Mouse (Mus musculus): ENCODE results near the gene Kcnn4. TPM values are rescaled to one million over a fixed set of nuclear protein-coding genes. Genes with fewer than 3 reads are reported as not detected.
"Not testable (repeated sequence)": the region's sequence is repeated elsewhere in the genome, so short reads cannot be mapped to it uniquely, and the experiment has no call there.

The Kcnn4 gene
- polyA plus RNA-seq, 1 experiment from 2014 or later = 4.0 TPM

DNA sequence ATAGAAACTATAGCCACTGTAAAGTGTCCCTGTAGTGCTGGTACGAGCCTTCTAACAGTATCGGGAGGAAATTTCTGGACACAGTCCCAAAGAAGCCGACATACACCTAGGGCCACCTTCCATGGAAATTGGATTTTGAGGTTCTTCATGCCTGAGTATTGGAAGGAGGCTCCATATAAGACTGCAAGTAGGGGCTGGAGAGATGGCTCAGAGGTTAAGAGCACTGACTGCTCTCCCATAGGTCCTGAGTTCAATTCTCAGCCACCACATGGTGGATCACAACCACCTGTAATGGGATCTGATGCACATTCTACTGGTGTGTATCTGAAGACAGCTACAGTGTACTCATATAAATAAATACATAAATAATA is 30.0 kb downstream of the Kcnn4 start:
- Histone ChIP-seq H3K9me3 (replicated peaks) (no peaks in the 10 kb centered on the region), H3K27me3 (ENCODE audit: low read depth, poor library complexity, severe bottlenecking) (no peaks in the 10 kb centered on the region), H3K36me3 (peaks cover 36% of the 10 kb centered on the region), H3K4me3 (peak overlapping the region; percentile 72), H3K4me1 (peaks cover 13% of the 10 kb centered on the region), H3K27ac (peak overlapping the region; percentile 94)
- 19% methylated on average over 3 of the region's 3 CpGs for WGBS
- DNase-seq (ENCODE audit: low spot score) = no peak

DNA sequence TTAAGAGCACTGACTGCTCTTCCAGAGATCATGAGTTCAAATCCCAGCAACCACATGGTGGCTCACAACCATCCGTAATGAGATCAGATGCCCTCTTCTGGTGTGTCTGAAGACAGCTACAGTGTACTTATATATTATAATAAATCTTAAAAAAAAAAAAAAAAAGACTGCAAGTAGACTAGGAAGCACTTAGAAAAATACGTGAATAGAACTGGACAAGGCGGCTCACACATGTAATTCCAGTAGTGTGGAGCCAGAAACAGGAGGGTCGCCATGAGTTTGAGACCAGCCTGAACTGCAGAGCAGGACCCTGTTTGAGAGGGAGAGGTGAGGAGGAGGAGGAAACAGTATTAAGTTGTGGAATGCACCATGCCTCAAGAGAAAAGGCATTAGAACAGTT is 30.4 kb downstream of the Kcnn4 start:
- not testable (repeated sequence) for H3K27me3 ChIP-seq (ENCODE audit: low read depth, poor library complexity, severe bottlenecking); H3K9me3 ChIP-seq (replicated peaks); H3K4me3 ChIP-seq; DNase-seq (ENCODE audit: low spot score); H3K27ac ChIP-seq; H3K4me1 ChIP-seq
- WGBS = 94% methylated on average over 4 of the region's 4 CpGs
- peaks cover 41% of the 10 kb centered on the region for H3K36me3 ChIP-seq

DNA sequence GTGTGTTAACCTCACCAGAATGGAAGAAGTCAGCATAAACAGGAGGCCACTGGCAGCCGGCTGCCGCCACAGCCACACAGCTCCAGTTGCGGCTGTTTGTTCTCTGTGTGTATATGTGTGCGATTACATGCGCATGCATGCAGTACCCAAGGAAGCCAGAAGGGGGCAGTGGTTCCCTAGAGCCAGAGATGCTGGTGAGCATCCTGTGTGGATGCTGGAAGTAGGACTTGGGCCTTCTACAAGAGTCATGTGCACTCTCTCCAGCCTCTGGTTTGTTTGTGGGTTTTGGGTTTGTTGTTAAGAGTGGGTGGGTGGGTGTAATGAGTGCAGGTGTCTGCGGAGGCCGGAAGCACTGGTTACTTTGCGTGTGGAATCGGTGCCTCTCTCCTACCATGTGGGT is 32.8 kb downstream of the Kcnn4 start:
- Histone ChIP-seq H3K27me3 (ENCODE audit: low read depth, poor library complexity, severe bottlenecking) (no peaks in the 10 kb centered on the region), H3K36me3 (peaks cover 62% of the 10 kb centered on the region), H3K4me3 (no peak overlapping the region), H3K9me3 (replicated peaks) (no peaks in the 10 kb centered on the region), H3K4me1 (peaks cover 16% of the 10 kb centered on the region), H3K27ac (no peak overlapping the region)
- WGBS = over 99% methylated on average over 9 of the region's 9 CpGs
- no peak for DNase-seq (ENCODE audit: low spot score)

DNA sequence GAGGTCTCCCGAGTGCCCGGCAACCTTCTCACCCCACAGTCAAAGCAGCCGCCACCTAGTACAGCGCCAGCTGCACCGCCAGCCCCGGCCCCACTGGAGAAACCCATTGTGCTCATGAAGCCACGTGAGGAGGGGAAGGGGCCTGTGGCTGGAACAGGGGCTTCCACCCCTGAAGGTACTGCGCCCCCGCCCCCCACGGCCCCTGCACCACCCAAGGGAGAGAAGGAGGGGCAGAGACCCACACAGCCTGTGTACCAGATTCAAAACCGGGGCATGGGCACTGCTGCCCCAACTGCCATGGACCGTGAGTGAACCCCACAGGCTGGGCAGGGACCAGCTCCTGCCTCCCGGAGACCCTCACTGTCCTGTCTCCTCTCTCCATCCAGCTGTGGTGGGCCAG is 35.6 kb downstream of the Kcnn4 start:
- Histone ChIP-seq H3K9me3 (replicated peaks) (no peaks in the 10 kb centered on the region), H3K4me3 (no peak overlapping the region), H3K36me3 (peaks cover 76% of the 10 kb centered on the region), H3K27ac (no peak overlapping the region), H3K27me3 (ENCODE audit: low read depth, poor library complexity, severe bottlenecking) (no peaks in the 10 kb centered on the region), H3K4me1 (peaks cover 10% of the 10 kb centered on the region)
- 96% methylated on average over 13 of the region's 13 CpGs for WGBS
- no peak for DNase-seq (ENCODE audit: low spot score)

DNA sequence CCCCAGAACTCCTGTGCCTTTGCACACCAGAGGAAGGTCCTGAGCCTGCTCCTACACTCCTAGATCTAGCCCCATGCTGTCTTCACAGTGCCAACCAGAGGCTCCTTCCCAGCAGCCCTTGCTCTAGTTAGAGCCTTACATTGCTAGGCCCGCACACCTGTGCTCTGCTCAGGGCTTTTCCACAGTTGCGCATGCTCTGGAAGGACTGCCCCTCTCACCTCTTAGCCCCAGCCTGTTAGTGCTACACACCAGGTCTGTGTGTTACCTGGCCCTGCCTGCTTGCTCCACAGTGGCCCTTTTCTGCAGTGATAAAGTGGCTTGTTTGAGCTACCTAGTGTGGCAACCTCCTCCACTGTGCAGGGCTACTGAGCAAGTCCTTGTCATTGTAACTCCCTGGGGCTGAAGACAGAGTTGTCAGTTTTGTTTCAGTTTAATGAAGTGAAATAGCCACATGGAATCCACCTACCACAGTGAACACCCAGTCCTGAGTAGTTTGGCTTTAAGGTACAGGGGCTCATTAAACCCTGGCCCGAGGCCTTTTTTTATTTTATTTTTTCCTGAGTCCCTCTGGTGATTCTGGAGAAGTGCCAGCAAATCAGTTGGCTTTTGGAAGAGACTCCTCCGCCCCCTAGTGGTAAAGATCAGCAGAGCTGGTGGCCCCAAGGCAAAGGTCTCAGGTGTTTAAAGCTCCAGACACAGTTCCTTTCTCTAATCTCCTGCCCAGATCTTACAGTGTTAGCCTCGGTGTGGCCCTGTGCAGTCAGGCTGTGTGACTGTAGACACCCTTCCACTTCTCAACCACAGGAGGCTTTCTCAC is 36.7 kb downstream of the Kcnn4 start:
- H3K27me3 ChIP-seq (ENCODE audit: low read depth, poor library complexity, severe bottlenecking) = no peaks in the 10 kb centered on the region
- H3K36me3 ChIP-seq = peaks cover 75% of the 10 kb centered on the region
- H3K9me3 ChIP-seq (replicated peaks) = no peaks in the 10 kb centered on the region
- no peak overlapping the region for H3K4me3 ChIP-seq
- peak; percentile 78 for DNase-seq (ENCODE audit: low spot score)
- H3K27ac ChIP-seq = peak overlapping the region; percentile 37; the same call in 1 of the 2 replicates
- 51% methylated on average over 5 of the region's 5 CpGs for WGBS
- H3K4me1 ChIP-seq = peaks cover 7% of the 10 kb centered on the region

DNA sequence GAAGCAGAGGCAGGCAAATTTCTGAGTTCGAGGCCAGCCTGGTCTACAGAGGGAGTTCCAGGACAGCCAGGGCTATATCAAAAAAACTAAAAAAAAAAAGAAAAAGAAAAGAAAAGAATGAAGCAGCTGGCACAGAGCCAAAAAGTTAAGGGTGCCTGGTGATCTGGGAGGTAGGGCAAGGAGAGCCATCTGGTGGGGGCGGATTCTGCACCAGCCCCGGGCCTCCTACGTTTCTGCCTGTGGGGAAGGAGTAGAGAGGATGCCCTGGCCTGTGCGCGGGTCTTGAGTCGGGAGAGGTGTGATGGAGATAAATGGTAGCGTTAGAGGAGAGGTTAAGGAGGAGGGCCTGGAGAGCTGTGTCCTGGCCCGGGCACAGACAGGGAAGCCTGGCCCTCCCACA is 38.1 kb downstream of the Kcnn4 start:
- Histone ChIP-seq H3K36me3 (peaks cover 72% of the 10 kb centered on the region), H3K27me3 (ENCODE audit: low read depth, poor library complexity, severe bottlenecking) (no peaks in the 10 kb centered on the region), H3K4me3 (no peak overlapping the region), H3K4me1 (peaks cover 7% of the 10 kb centered on the region), H3K27ac (no peak overlapping the region), H3K9me3 (replicated peaks) (no peaks in the 10 kb centered on the region)
- no peak for DNase-seq (ENCODE audit: low spot score)
- 93% methylated on average over 9 of the region's 9 CpGs for WGBS

DNA sequence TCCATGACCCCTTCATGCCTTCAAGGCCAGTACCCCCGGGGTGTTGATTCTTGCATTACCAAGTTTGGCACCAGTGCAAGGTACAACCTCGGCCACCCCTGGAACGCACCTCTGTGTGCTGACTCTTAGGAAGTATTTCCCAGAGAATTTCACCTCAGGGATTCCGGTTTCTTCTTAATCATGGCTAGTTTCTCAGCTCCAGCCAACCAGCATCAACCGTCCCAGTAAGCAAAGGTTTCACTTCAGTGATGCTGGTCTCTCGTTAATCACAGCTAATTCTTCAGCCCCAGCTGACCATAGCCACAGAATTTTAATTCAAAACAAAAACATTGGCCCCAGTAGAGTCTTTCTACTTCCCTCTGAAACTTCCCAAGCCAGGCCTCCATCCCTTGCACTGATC is 40.1 kb downstream of the Kcnn4 start:
- Histone ChIP-seq H3K36me3 (peaks cover 59% of the 10 kb centered on the region), H3K4me1 (peaks cover 7% of the 10 kb centered on the region), H3K27me3 (ENCODE audit: low read depth, poor library complexity, severe bottlenecking) (no peaks in the 10 kb centered on the region), H3K4me3 (no peak overlapping the region), H3K9me3 (replicated peaks) (no peaks in the 10 kb centered on the region), H3K27ac (no peak overlapping the region)
- WGBS = 91% methylated on average over 6 of the region's 6 CpGs
- DNase-seq (ENCODE audit: low spot score) = no peak

DNA sequence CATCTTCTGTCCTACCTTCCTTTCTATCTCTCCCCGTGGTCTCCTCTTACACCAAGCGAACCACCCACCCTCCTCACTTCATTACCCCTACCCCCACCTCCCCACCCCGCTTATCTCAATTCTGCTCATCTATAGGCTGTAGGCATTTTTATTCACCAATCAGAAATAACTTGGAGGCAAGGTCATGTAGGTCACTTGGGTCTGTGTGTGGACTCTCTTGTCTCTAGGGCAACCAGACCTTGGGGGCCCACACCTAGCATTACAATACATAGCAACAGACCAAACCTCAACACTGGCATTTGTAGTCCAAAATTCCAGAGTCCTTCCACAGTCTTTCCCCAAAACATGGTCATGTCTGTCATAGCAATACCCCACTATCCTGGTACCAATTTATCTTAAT is 40.8 kb downstream of the Kcnn4 start:
- DNase-seq (ENCODE audit: low spot score) = no peak
- H3K9me3 ChIP-seq (replicated peaks) = no peaks in the 10 kb centered on the region
- peaks cover 52% of the 10 kb centered on the region for H3K36me3 ChIP-seq
- no peak overlapping the region for H3K27ac ChIP-seq
- peaks cover 7% of the 10 kb centered on the region for H3K4me1 ChIP-seq
- no peak overlapping the region for H3K4me3 ChIP-seq
- no peaks in the 10 kb centered on the region for H3K27me3 ChIP-seq (ENCODE audit: low read depth, poor library complexity, severe bottlenecking)
- 89% methylated on average over 3 of the region's 3 CpGs for WGBS

DNA sequence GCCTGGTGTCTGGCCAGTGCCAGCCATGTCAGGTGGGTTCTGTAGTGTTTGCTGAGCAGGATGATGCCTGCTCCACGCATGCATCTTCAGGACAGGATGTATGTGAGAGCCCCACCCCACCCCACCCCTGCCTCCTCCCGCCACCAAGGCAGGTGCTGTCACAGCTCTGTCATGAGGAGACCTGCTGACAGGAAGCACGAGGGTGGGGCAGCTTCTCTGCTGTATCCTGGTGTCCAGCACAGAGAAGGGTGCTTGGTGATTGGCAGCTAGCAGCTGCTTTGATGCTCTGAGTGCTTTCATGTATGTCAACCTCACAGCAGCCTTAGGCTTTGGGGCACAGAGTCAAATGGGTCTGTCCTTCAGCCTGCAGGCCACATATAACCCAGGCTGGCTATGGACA is 43.6 kb downstream of the Kcnn4 start:
- no peak for DNase-seq (ENCODE audit: low spot score)
- Histone ChIP-seq H3K27ac (no peak overlapping the region), H3K4me1 (peaks cover 11% of the 10 kb centered on the region), H3K27me3 (ENCODE audit: low read depth, poor library complexity, severe bottlenecking) (no peaks in the 10 kb centered on the region), H3K9me3 (replicated peaks) (no peaks in the 10 kb centered on the region), H3K4me3 (no peak overlapping the region), H3K36me3 (peaks cover 38% of the 10 kb centered on the region)
- 81% methylated on average over 3 of the region's 3 CpGs for WGBS

DNA sequence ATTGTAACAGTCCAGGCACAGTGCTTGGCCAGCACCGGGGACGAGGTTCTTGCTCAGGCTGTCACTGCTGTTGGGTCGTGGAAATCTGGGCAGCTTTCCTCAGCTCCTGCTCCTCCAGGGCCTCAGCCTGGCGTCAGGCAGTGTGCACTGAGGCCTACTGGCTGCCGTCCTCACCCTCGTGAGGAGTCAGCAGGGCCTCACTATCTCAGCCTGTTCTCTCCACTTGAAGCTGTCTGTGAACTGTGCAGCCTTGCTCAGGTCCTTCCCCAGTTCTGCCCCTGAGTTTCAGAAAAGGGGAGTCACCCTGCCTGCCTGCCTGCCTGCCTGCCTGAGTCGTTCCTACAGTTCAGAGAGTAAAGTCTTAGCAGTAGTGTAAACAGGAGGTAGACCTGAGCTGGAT is 45.2 kb downstream of the Kcnn4 start:
- 79% methylated on average over 7 of the region's 7 CpGs for WGBS

DNA sequence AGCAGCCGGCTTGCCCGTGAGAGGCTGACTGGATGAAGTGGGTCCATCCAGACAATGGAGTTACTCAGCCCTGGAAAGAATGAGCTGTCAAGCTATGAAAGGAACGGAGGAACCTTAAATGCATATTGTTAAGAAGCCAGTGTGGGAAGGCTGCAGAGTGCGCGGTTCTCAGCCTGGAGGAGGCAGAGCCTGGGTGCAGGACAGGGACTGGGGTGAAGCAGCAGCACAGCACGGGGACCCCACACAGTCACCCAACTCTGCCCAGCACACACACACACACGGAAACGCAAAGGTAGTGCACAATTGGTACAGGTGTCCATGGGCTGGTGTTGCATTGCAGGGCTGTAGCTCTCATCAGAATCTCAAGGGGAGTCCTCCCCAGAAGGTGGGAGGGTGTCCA is 49.5 kb downstream of the Kcnn4 start:
- peaks cover 11% of the 10 kb centered on the region for H3K4me1 ChIP-seq
- DNase-seq (ENCODE audit: low spot score) = no peak
- no peaks in the 10 kb centered on the region for H3K9me3 ChIP-seq (replicated peaks)
- no peak overlapping the region for H3K4me3 ChIP-seq
- H3K27me3 ChIP-seq (ENCODE audit: low read depth, poor library complexity, severe bottlenecking) = no peaks in the 10 kb centered on the region
- no peak overlapping the region for H3K27ac ChIP-seq
- H3K36me3 ChIP-seq = peaks cover 54% of the 10 kb centered on the region
- 95% methylated on average over 8 of the region's 8 CpGs for WGBS

More for the DNA sequence above, 45.2 kb downstream of the Kcnn4 start:
- no peak for DNase-seq (ENCODE audit: low spot score)
- Histone ChIP-seq H3K27me3 (ENCODE audit: low read depth, poor library complexity, severe bottlenecking) (no peaks in the 10 kb centered on the region), H3K9me3 (replicated peaks) (no peaks in the 10 kb centered on the region), H3K4me3 (no peak overlapping the region), H3K27ac (no peak overlapping the region), H3K36me3 (peaks cover 38% of the 10 kb centered on the region), H3K4me1 (peaks cover 11% of the 10 kb centered on the region)

DNA sequence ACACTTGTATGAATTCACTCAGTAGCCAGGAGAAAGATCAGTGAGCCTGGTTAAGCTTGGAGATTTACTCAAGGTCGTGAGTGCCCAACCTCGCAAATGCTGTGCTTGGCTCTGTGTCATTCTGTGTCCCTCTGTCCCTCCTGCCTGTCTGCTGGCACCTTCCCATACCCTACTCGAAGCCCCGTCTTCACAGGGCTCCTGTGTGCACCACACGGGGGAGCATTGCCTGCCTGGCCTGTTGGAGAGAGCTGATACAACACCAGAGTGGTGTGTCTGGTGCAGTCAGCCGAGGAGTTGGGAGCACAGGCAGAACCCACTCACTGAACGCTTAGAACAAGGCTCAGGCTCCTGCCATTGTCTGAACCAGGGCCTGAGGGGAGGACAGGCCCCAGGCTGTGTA is 51.6 kb downstream of the Kcnn4 start:
- no peaks in the 10 kb centered on the region for H3K9me3 ChIP-seq (replicated peaks)
- DNase-seq (ENCODE audit: low spot score) = no peak
- H3K4me1 ChIP-seq = peaks cover 7% of the 10 kb centered on the region
- no peak overlapping the region for H3K4me3 ChIP-seq
- WGBS = 83% methylated on average over 7 of the region's 7 CpGs
- H3K27ac ChIP-seq = no peak overlapping the region
- no peaks in the 10 kb centered on the region for H3K27me3 ChIP-seq (ENCODE audit: low read depth, poor library complexity, severe bottlenecking)
- peaks cover 50% of the 10 kb centered on the region for H3K36me3 ChIP-seq

DNA sequence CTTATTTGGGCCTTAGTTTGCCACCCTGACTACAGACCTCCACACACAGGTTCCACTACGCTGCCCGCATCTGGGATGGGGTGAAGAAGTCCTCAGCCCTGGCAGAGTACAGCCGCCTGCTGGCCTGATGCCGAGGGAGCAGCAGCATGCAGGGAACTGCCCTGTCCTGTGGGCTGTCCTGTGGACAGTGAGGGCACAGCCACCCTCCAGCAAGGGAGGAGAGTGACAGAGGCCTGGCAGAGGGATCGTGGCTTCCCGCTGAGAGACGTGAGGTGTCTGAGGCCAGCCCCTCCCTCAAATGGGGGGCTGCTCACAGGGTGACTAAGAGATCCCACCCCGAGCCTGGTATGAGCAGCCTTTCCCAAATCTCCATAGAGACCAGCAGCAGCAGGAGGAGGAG is 52.2 kb downstream of the Kcnn4 start:
- no peak for DNase-seq (ENCODE audit: low spot score)
- 85% methylated on average over 8 of the region's 8 CpGs for WGBS

More for the DNA sequence above, 52.2 kb downstream of the Kcnn4 start:
- Histone ChIP-seq H3K36me3 (peaks cover 44% of the 10 kb centered on the region), H3K27me3 (ENCODE audit: low read depth, poor library complexity, severe bottlenecking) (no peaks in the 10 kb centered on the region), H3K27ac (no peak overlapping the region), H3K9me3 (replicated peaks) (no peaks in the 10 kb centered on the region), H3K4me3 (no peak overlapping the region), H3K4me1 (peaks cover 4% of the 10 kb centered on the region)

All from limb, embryonic 10.5 days (tissue).